In genomic region chr8:106953571-106953970, GRCm38 (mm10) we compare ENCODE assay signal across 20 mouse cellular contexts. TPM values are rescaled to one million over a fixed set of nuclear protein-coding genes. Genes with fewer than 3 reads are reported as not detected.
DNase-seq lines count a peak whose midpoint lies in the region; ATAC-seq and TF ChIP-seq lines count a peak whose summit lies in the region.
"Had no signal": no experiment of that assay in that cellular context is flagged by ENCODE, and none has a peak within 500 bp of the region (broad histone marks: within the 10 kb centered on the region; RNA-seq: fewer than 3 reads in every experiment).

No protein-coding gene starts in this region.

- TF ChIP-seq EP300 in heart, adult 2 months (IDR thresholded peaks at IDR 0.05; ENCODE audit: insufficient read depth, low read depth, low read length): no peak

- peaks cover 6% of the 10 kb centered on the region; the same call in 1 of the 2 replicates for H3K79me2 ChIP-seq in heart, adult 2 months (replicated peaks; ENCODE audit: control insufficient read depth, insufficient read depth, low read length)

- TF ChIP-seq POLR2A in heart, adult 2 months (IDR thresholded peaks at IDR 0.05; ENCODE audit: insufficient read depth, low read depth, low read length): no peak
- TF ChIP-seq POLR2A in bone marrow macrophage, adult 2 months (IDR thresholded peaks at IDR 0.05; ENCODE audit: borderline replicate concordance, low read depth, low read length): no peak

- no peaks in the 10 kb centered on the region for H3K9me3 ChIP-seq in midbrain, embryonic 16.5 days (replicated peaks; ENCODE audit: control insufficient read depth, low read length, poor library complexity, severe bottlenecking)
- H3K9me3 ChIP-seq: embryonic facial prominence, embryonic 10.5 days; forebrain, embryonic 12.5 days; limb, embryonic 15.5 days; megakaryocyte, embryonic 14.5 days had no signal

- H3K9ac ChIP-seq in heart, adult 2 months (ENCODE audit: low read depth, low read length): no peak overlapping the region
- H3K9ac ChIP-seq in midbrain, embryonic 16.5 days (ENCODE audit: low read depth, low read length): no peak overlapping the region
- H3K9ac ChIP-seq: forebrain, embryonic 12.5 days; limb, embryonic 15.5 days; liver, postnatal 0 days had no signal

- no peak for DNase-seq in heart, adult 2 months
- no peak for DNase-seq in heart, postnatal 4 days
- peak; percentile 69 for DNase-seq in 416B (ENCODE audit: low read depth)
- no peak for DNase-seq in cerebellum, postnatal 4 days (ENCODE audit: low spot score in 2 of 2)
- DNase-seq: adrenal gland, postnatal 25 days; cerebellum, adult 18-20 months; liver, postnatal 0 days; midbrain, embryonic 14.5 days; right cerebral cortex, postnatal 25 days; thymus, postnatal 36 days had no signal

- H3K4me1 ChIP-seq in heart, adult 2 months (ENCODE audit: control insufficient read depth, insufficient read depth, low read length): peaks cover 2% of the 10 kb centered on the region
- H3K4me1 ChIP-seq in bone marrow macrophage, adult 2 months (ENCODE audit: control insufficient read depth, insufficient read depth, low read length): peaks cover 64% of the 10 kb centered on the region
- H3K4me1 ChIP-seq in midbrain, embryonic 16.5 days (ENCODE audit: control insufficient read depth, insufficient read depth, low read length): no peaks in the 10 kb centered on the region
- H3K4me1 ChIP-seq: embryonic facial prominence, embryonic 10.5 days; forebrain, embryonic 12.5 days had no signal

- 47% methylated on average over 4 of the region's 4 CpGs for WGBS in heart, adult 2 months
- 88% methylated on average over 4 of the region's 4 CpGs for WGBS in midbrain, embryonic 16.5 days

- H3K27me3 ChIP-seq in heart, adult 2 months (ENCODE audit: control insufficient read depth, insufficient read depth, low read length): no peaks in the 10 kb centered on the region
- no peaks in the 10 kb centered on the region for H3K27me3 ChIP-seq in midbrain, embryonic 16.5 days (ENCODE audit: control insufficient read depth, insufficient read depth, low read depth, low read length)
- H3K27me3 ChIP-seq: forebrain, embryonic 12.5 days; limb, embryonic 15.5 days had no signal

- peak; percentile 74 for ATAC-seq in monocyte, adult 5-6 weeks (replicated peaks; ENCODE audit: insufficient number of reproducible peaks, low FRiP score, low TSS enrichment, poor library complexity, severe bottlenecking)
- ATAC-seq in midbrain, embryonic 16.5 days: no peak
- ATAC-seq: hindbrain, postnatal 0 days; intestine, postnatal 0 days; liver, postnatal 0 days had no signal

- peak overlapping the region; percentile 13 for H3K27ac ChIP-seq in heart, adult 2 months
- peak overlapping the region; percentile 60 for H3K27ac ChIP-seq in bone marrow macrophage, adult 2 months (ENCODE audit: insufficient read depth, low read depth, low read length)
- H3K27ac ChIP-seq in midbrain, embryonic 16.5 days (ENCODE audit: low read length): no peak overlapping the region
- H3K27ac ChIP-seq: embryonic facial prominence, embryonic 10.5 days; forebrain, embryonic 12.5 days; hindbrain, postnatal 0 days; kidney, postnatal 0 days; limb, embryonic 15.5 days had no signal

- peaks cover 7% of the 10 kb centered on the region for H3K36me3 ChIP-seq in heart, adult 2 months (ENCODE audit: control insufficient read depth, insufficient read depth, low read length)
- H3K36me3 ChIP-seq in midbrain, embryonic 16.5 days (ENCODE audit: control insufficient read depth, insufficient read depth, low read length): no peaks in the 10 kb centered on the region
- H3K36me3 ChIP-seq: forebrain, embryonic 12.5 days; limb, embryonic 15.5 days had no signal

- H3K4me2 ChIP-seq in midbrain, embryonic 16.5 days (ENCODE audit: low read length): no peak overlapping the region
- H3K4me2 ChIP-seq: forebrain, embryonic 12.5 days; limb, embryonic 15.5 days had no signal

- no peak for TF ChIP-seq CTCF in heart, adult 2 months (IDR thresholded peaks at IDR 0.05)
- no peak for TF ChIP-seq CTCF in bone marrow macrophage, adult 2 months (IDR thresholded peaks at IDR 0.05; ENCODE audit: low read depth, low read length)

- no peak overlapping the region for H3K4me3 ChIP-seq in heart, adult 2 months
- no peak overlapping the region for H3K4me3 ChIP-seq in bone marrow macrophage, adult 2 months (ENCODE audit: insufficient read depth, low read length)
- H3K4me3 ChIP-seq in midbrain, embryonic 16.5 days (ENCODE audit: low read depth, low read length): no peak overlapping the region
- H3K4me3 ChIP-seq: embryonic facial prominence, embryonic 10.5 days; forebrain, embryonic 12.5 days; limb, embryonic 15.5 days; megakaryocyte, embryonic 14.5 days had no signal

- intact Hi-C loops in heart, adult 2 months (cut with DNase I): no loop called here

RNA-seq across cellular contexts. Expression of gene Sntb2, which starts 18.0 kb away (rescaled TPM):
- 10 to 100 TPM; 10.0 to 10.7 TPM for total RNA-seq in heart, adult 2 months (2021)
- polyA plus RNA-seq in heart, adult 2 months (2012; rRNA removed): 4.5 and 8.8 TPM in 2 replicates
- total RNA-seq in heart, postnatal 4 days (2021): 10 to 100 TPM; 26.5 to 27.5 TPM
- polyA plus RNA-seq in bone marrow macrophage, adult 2 months (2012; ENCODE audit: insufficient read depth, insufficient read length, missing spikeins): 11.4 and 13.7 TPM in 2 replicates
- total RNA-seq in monocyte, adult 5-6 weeks (2017): 11.4 to 17.9 TPM (median 13.6 TPM) in 3 replicates
- polyA plus RNA-seq in midbrain, embryonic 16.5 days (2015; fragmentation: Nextera tagmentation; extraction: Ambion mirVana): 4.3 and 4.6 TPM in 2 replicates
